Mouse (Mus musculus) gastrocnemius, postnatal 14 days (tissue): Measurements from ENCODE around the gene Marveld1. TPM values are rescaled to one million over a fixed set of nuclear protein-coding genes. Genes with fewer than 3 reads are reported as not detected.

ENCODE experiments used
- DNase-seq: peaks from one replicate; pipeline ENCODE4 v3.0.0; 2021; ENCODE audit warnings: mixed read lengths
- intact Hi-C: fragments of 180-260 bp; cut with DNase I; formaldehyde crosslinking; loops from one replicate; pipeline ENCODE4 v1.15.1; 2025; ENCODE audit warnings: low total_unique reads
- long read RNA-seq, 2 experiments: library from polyadenylated mRNA; stranded (forward); transcript quantifications; one replicate each; pipeline ENCODE4 v2.0.0; 2021
- total RNA-seq, 2 experiments: library from RNA; stranded (reverse); gene quantifications; 2 replicates each; pipeline ENCODE4 v1.2.3; 2021

Marveld1 gene
- total RNA-seq, result 10 to 100 TPM; 11.4 to 13.9 TPM
- long read RNA-seq, experiment 1, transcript Marveld1-201 (2 exons, 3,066 nt), result major isoform, 18 of 18 reads
- long read RNA-seq, experiment 1, partial matches to known transcripts, result 0 of 18 reads
- long read RNA-seq, experiment 1, other reads (novel, unspliced or antisense), result 0 of 18 reads
- long read RNA-seq, experiment 2, transcript Marveld1-201 (2 exons, 3,066 nt), result major isoform, 10 of 10 reads
- long read RNA-seq, experiment 2, partial matches to known transcripts, result 0 of 10 reads
- long read RNA-seq, experiment 2, other reads (novel, unspliced or antisense), result 0 of 10 reads

DNA sequence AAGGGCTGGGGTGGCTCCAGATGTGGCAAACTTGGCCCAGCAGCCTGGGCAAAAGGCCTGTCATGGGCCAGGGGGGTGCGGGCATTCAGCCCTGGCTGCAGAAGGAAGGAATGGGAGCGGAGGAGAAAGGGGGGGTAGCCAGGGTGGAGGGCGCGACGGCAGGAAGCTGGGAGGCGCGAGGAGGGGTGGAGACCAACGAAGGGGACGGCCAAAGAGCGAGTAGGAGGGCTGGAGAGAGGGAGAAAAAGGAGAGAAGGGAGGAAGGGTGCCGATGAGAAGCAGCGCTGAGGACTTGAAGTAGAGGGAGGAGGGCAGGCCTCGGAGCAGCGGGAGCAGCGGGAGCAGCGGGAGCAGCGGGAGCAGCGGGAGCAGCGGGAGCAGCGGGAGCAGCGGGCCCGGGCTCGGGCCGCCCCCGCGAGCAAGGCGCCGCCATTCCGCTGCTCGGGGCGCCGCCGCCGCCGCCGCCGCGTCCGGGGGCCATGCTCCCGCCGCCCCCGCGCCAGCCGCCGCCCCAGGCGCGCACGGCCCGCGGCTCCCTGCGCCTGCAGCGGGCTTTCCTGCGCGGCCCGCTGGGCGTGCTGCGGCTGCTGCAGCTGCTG is at the start of gene Marveld1:
Marveld1 (plus strand) TSS at position 231 of the 599 bp plus-strand sequence.
- intact Hi-C loops, result no loop called here
- DNase-seq, result peak; percentile 86

- intact Hi-C loops, result loop anchor here (10.0 kb wide), 1 partner anchor 55 kb away; no protein-coding TSS in a partner anchor
- no peak for DNase-seq
These were observed 47.8 kb upstream of the Marveld1 start for GRCm38 (mm10) chr19:42099406-42099805.

DNA sequence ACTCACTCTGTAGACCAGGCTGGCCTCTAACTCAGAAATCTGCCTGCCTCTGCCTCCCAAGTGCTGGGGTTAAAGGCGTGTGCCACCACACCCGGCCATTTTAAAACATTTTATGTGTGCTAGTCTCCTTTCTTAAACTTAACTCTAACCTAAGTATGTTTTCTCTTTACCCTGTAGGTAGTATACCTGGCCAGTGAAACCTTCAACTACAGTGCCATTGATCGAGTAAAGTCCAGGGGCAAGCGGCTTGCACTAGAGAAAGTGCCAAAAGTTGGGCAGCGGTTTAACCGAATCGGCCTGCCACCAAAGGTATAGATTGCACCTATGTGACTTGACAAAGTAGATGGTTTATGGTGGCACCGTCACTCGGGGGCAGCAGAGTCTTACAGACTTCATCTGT is 42.5 kb upstream of the Marveld1 start:
- no peak for DNase-seq
- intact Hi-C loops, result no loop called here

DNA sequence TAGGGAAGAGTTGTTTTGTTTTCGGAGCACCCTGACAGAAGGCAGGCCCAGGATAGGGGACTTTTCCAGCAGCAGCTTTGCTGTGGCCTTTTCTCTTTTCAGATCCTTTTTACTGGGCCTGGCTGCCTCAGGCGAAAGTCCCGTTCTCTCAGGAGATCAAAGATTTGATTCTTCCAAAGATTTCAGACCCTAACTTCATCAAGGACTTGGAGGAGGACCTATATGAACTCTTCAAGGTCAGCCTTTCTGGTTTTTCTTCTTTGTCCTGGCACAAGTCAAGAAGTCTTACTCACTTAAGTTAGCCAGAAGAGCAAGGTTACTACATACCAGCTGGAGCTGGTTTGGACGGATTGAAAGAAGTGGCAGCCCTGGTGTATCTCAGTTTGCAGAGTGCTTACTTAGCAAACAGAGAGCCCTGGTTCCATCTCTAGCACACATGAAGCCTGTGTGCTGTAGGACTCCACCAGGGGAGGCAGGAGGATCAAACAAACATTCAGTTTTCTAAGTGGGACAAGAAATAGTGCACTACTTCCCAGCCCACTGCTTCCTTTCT is 31.3 kb upstream of the Marveld1 start:
- no peak for DNase-seq
- intact Hi-C loops, result no loop called here

GRCm38 (mm10) chr19:42118142-42118541 is 29.1 kb upstream of the Marveld1 start:
- intact Hi-C loops, result no loop called here

DNA sequence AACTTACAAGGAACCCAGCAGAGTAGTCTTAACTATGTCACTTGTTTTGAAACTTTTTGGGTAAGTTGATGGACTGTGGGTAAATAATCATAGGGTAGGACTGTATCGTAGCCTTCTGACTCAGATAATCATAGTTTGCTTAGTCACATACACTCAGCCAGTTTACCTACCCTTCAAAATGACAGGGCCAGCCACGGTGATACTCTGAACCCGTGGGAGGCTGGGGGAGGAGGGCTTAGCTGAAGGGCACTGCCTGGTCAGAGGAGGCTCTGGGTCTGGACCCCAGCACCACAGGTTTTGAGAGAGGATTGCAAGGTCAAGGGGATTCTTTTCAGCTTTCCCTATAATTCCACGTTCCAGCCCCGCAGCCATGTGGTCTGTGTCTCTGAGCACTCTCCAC is 28.6 kb upstream of the Marveld1 start:
- no peak for DNase-seq
- intact Hi-C loops, result no loop called here

More at GRCm38 (mm10) chr19:42118142-42118541, 29.1 kb upstream of the Marveld1 start:
- no peak for DNase-seq

- no peak for DNase-seq
- intact Hi-C loops, result no loop called here
These were observed 26.7 kb upstream of the Marveld1 start for GRCm38 (mm10) chr19:42120451-42120850.

- no peak for DNase-seq
- intact Hi-C loops, result no loop called here
These were observed 22.5 kb upstream of the Marveld1 start for GRCm38 (mm10) chr19:42124684-42125083.

DNA sequence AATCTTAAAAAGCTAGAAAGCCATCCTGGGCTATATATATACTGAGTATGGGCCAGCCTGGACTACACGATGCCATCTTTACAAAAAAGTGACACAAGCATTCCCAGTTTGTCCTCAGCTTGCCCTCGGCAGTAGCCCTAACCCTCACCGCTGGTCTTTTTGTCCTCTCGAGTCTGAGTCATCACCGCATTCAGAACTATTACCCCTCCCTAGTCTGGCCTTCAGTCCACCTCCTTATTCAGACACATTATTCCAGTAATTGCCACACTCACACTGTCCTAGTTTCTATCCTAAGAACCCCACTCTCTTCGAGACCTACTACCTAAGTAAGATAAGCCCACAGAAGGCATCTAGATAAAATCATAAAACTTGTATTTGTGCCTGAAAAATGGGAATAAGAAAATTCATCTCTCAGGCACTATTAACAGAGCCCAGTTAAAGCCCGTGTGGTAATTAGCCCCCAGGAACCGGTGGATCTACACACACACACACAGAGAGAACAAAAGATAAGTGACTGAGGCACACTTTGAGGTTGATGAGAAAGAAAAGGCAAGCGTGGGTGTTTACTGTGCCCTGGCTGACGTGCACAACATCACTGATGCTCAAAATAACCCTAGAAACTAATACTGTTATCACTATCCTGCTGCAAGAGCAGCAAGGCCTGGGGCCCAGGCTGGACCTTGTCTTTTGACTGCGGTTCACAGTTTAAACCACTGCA is 21.5 kb upstream of the Marveld1 start:
- DNase-seq, result no peak
- intact Hi-C loops, result no loop called here

DNA sequence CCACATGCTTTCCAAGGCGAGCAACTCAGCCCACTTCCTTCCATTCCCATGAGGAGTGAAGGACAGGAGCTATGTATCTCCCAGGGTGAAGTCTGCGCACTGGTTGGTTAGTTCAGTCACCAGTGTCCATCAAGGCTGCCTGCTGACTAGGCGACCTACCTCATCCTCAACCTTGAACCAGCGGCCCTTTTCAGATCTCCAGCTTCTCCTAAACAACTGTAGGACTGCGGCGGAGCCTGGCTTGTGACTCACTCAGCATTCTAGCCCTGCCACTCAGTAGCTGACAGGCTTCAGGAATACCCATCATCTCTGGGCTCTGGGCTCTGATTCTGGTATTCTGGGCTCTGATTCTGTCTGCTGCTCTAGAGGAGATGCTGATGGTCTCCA is 21.0 kb upstream of the Marveld1 start:
- intact Hi-C loops, result no loop called here
- no peak for DNase-seq

GRCm38 (mm10) chr19:42127024-42127423 is 20.2 kb upstream of the Marveld1 start:
- intact Hi-C loops, result no loop called here
- no peak for DNase-seq

DNA sequence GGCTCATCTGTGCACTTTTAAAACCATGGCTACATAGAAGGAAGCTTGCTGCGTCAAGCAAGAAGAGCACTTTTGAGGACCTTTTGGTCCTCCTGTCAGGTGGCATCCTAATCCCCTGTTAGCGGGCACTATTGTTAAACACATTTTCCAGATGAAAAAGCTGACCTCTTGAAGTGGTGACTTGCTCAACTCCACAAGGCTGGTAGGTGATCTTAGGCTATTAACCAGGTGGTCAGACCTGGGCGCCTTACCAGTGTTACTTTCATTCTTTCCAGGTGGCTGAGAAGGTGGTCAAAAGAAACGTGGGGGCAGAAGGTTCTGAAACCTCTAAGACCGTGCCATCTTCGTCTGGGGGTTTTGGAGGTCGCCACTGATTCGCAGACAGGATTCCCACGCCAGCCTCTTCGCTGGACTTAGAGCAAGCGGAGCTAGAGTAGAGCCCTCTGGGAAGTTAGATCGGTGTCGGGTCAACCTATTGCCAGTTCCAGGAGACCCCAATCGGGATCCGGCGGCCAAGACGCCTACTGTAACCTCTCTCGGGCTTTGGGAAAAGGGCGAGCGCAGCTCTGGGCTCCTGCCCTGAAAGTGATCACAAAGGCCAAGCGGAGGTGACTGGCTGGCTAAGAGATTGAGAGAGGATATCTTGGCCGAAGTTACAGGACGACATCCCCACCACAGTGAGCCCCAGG is 19.0 kb upstream of the Marveld1 start:
- no peak for DNase-seq
- intact Hi-C loops, result no loop called here

DNA sequence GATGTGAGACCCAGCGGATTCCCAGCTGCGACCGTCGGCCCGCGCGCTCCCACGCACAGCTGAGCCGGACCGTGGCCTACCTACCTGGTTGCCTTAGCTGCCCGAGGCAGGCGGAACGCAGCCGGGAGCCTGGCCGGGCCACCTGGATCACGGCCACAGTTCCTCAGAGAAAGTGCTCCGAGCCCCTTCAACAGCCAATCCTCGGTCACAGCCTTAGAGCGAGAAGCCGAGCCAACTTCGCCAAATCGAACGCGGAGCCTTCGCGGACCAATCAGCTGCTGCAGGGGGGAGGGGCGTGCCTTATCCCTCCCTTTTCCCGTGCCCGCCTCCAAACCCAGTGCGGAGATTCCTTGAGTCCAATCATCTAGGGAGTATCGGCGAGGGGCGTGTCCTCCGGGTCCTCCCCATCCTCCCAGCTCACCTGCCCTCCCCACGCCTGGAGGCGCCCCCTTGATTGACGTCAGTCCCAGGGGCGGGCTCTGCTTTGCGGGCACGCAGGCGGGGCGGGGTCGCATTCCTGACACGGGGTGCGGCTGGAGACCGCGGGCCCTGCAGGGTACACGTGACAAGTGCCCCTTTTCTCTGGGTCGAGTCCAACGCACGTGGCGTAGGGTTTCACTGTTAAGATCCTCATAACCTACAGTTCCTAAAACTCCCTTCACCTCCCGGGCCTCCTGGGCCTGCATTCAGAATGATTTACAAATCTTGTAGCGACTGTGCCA is 18.3 kb upstream of the Marveld1 start, which contains the start of gene Avpi1:
Avpi1 (minus strand) TSS at position 273 of the 722 bp plus-strand sequence.
- intact Hi-C loops, result no loop called here
- peak; percentile 96 for DNase-seq

GRCm38 (mm10) chr19:42129509-42130293 is 17.5 kb upstream of the Marveld1 start:
- no peak for DNase-seq
- intact Hi-C loops, result no loop called here

- DNase-seq, result no peak
- intact Hi-C loops, result no loop called here
These were observed 16.9 kb upstream of the Marveld1 start for GRCm38 (mm10) chr19:42130294-42130606.

DNA sequence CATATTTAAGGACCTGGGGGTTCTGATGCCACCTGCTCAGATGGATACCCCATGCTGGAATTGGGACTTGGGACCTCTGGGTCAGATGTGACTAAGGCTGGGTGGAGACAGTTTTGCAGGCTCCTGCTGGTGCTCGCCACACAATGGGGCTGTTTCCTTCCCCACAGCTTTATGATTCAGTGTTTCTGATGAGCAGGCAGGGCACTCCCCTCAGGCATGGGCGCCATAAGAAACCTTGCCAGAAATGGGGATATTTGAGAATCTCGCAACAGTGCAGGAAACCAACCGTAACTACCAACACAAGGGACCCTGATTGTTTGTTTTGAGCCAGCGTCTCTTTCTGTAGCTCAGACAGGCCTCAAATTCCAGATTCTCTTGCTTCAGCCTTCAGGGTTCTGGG is 16.1 kb upstream of the Marveld1 start:
- intact Hi-C loops, result no loop called here
- DNase-seq, result no peak

DNA sequence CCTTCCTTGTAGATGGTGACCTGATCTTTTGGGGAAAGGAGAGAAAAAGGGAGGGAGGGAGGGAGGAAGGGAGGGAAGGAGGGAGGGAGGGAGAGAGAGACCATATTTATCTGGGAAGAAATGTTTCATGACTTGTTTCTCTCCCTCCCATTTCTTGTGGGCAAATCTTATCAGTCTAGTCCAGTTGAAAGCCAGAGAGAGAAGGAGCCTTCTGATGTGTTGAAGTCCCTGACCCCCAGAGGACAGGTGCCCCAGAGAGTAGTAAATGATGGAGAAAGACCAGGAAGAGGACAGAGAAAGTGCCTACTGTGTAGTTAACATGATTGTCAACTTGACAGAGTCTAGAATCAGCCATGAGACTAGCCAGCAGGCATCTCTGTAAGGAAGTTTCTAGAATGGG is 12.1 kb upstream of the Marveld1 start:
- intact Hi-C loops, result no loop called here
- no peak for DNase-seq

- intact Hi-C loops, result no loop called here
- DNase-seq, result no peak
These were observed 11.1 kb upstream of the Marveld1 start for GRCm38 (mm10) chr19:42136126-42136525.
